ENCODE assay signal across 8 mouse cellular contexts in the genomic region with DNA sequence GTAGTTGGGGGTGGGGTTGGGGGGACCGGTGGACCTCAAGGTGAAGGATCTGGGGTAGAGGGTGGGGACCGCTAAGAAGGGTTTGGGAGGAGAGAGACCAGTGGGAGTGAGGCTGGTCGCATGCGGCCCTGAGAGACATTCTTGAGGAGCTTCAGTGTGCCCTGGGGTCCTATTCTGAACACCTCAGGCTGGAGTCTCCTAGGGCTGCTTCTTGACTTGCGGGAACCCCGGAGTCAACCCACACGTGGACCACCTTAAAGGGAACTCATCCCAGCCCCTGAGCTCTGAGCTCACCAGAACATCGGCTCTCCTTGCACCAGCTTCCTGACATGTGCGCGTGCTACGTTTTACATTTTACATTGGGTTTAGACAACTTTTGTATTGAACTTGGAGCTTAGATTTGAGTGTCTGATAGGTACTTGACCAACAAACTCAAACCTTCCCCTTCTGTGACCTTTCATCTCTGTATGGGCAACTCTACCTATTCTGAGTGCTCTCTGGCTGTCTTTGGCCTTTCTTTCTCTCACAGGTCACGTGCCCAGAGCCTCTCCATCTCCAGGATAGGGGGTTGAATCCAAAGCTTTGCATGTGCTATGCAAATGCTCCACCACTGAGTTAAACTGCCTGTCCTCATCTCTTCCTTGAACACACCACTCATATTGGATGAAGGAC. TPM values are rescaled to one million over a fixed set of nuclear protein-coding genes. Genes with fewer than 3 reads are reported as not detected.
A peak's percentile ranks its signal among the peaks of the same experiment; 100 is the strongest.
DNase-seq lines count a peak whose midpoint lies in the region; ATAC-seq and TF ChIP-seq lines count a peak whose summit lies in the region.

No protein-coding gene starts in this region.

- TF ChIP-seq CTCF in lung, embryonic 14.5 days (IDR thresholded peaks at IDR 0.05; ENCODE audit: low read depth): no peak

- peak; percentile 82 for ATAC-seq in lung, embryonic 14.5 days (ENCODE audit: insufficient read depth)
- ATAC-seq in embryonic facial prominence, embryonic 11.5 days (replicated peaks; ENCODE audit: insufficient number of reproducible peaks, low FRiP score, low TSS enrichment, low read depth): peak; percentile 83
- peak; percentile 77; the same call in 1 of the 2 replicates for ATAC-seq in intestine, embryonic 14.5 days (replicated peaks; ENCODE audit: low FRiP score, low TSS enrichment, low read depth)
- ATAC-seq in neural tube, embryonic 13.5 days (ENCODE audit: low read depth): no peak; the same call in 1 of the 2 replicates

- intact Hi-C loops in left cerebral cortex, postnatal 25 days (cut with DNase I): no loop called here

- H3K4me2 ChIP-seq in lung, embryonic 14.5 days: peak overlapping the region; percentile 79
- peak overlapping the region; percentile 62 for H3K4me2 ChIP-seq in embryonic facial prominence, embryonic 11.5 days (ENCODE audit: low read depth, low read length)
- peak overlapping the region; percentile 64 for H3K4me2 ChIP-seq in intestine, embryonic 14.5 days (ENCODE audit: low read length)
- peak overlapping the region; percentile 70 for H3K4me2 ChIP-seq in neural tube, embryonic 13.5 days

- H3K27me3 ChIP-seq in lung, embryonic 14.5 days (ENCODE audit: insufficient read depth, low read length): no peaks in the 10 kb centered on the region
- H3K27me3 ChIP-seq in embryonic facial prominence, embryonic 11.5 days (ENCODE audit: control insufficient read depth, insufficient read depth, low read length): no peaks in the 10 kb centered on the region
- no peaks in the 10 kb centered on the region for H3K27me3 ChIP-seq in intestine, embryonic 14.5 days (replicated peaks; ENCODE audit: control insufficient read depth, insufficient read depth, low read length)
- no peaks in the 10 kb centered on the region for H3K27me3 ChIP-seq in neural tube, embryonic 13.5 days

- peak overlapping the region; percentile 66 for H3K4me3 ChIP-seq in lung, embryonic 14.5 days (ENCODE audit: low read depth, low read length)
- H3K4me3 ChIP-seq in embryonic facial prominence, embryonic 11.5 days (ENCODE audit: low read depth, low read length): peak overlapping the region; percentile 66
- H3K4me3 ChIP-seq in intestine, embryonic 14.5 days (ENCODE audit: low read depth, low read length): peak overlapping the region; percentile 79
- peak overlapping the region; percentile 71 for H3K4me3 ChIP-seq in neural tube, embryonic 13.5 days

- peaks cover 8% of the 10 kb centered on the region; the same call in 1 of the 2 replicates for H3K36me3 ChIP-seq in lung, embryonic 14.5 days (ENCODE audit: insufficient read depth)
- peaks cover 7% of the 10 kb centered on the region for H3K36me3 ChIP-seq in embryonic facial prominence, embryonic 11.5 days (replicated peaks; ENCODE audit: control insufficient read depth, insufficient read depth, low read depth, low read length)
- H3K36me3 ChIP-seq in intestine, embryonic 14.5 days (ENCODE audit: control insufficient read depth, insufficient read depth, low read length): peaks cover 9% of the 10 kb centered on the region
- peaks cover 11% of the 10 kb centered on the region for H3K36me3 ChIP-seq in neural tube, embryonic 13.5 days

- DNase-seq in lung, embryonic 14.5 days: no peak
- DNase-seq in lung, postnatal 14 days: no peak
- DNase-seq in embryonic facial prominence, embryonic 11.5 days (ENCODE audit: low spot score): no peak
- DNase-seq in intestine, embryonic 14.5 days (ENCODE audit: low spot score): peak; percentile 56
- DNase-seq in left cerebral cortex, postnatal 25 days (ENCODE audit: low spot score in 2 of 2): no peak
- no peak for DNase-seq in adrenal gland, postnatal 36 days
- DNase-seq in gastrocnemius, adult 8-10 months (ENCODE audit: low spot score in 2 of 2): no peak

- H3K9me3 ChIP-seq in lung, embryonic 14.5 days (ENCODE audit: low read depth, low read length): no peaks in the 10 kb centered on the region
- H3K9me3 ChIP-seq in embryonic facial prominence, embryonic 11.5 days (replicated peaks; ENCODE audit: control insufficient read depth, low read length): no peaks in the 10 kb centered on the region; the same call in 1 of the 2 replicates
- no peaks in the 10 kb centered on the region; the same call in 1 of the 2 replicates for H3K9me3 ChIP-seq in intestine, embryonic 14.5 days (ENCODE audit: control insufficient read depth, low read length)
- no peaks in the 10 kb centered on the region for H3K9me3 ChIP-seq in neural tube, embryonic 13.5 days

- H3K9ac ChIP-seq in lung, embryonic 14.5 days: peak overlapping the region; percentile 66
- peak overlapping the region; percentile 76 for H3K9ac ChIP-seq in embryonic facial prominence, embryonic 11.5 days (replicated peaks; ENCODE audit: low read length)
- peak overlapping the region; percentile 74 for H3K9ac ChIP-seq in intestine, embryonic 14.5 days (ENCODE audit: low read length)
- H3K9ac ChIP-seq in neural tube, embryonic 13.5 days: peak overlapping the region; percentile 77

- 33% methylated on average over 12 of the region's 12 CpGs for WGBS in lung, embryonic 14.5 days
- WGBS in embryonic facial prominence, embryonic 11.5 days: 44% methylated on average over 12 of the region's 12 CpGs
- WGBS in intestine, embryonic 14.5 days: 32% methylated on average over 12 of the region's 12 CpGs
- 41% methylated on average over 12 of the region's 12 CpGs for WGBS in neural tube, embryonic 13.5 days

- peak overlapping the region; percentile 97 for H3K27ac ChIP-seq in lung, embryonic 14.5 days (ENCODE audit: low read depth)
- H3K27ac ChIP-seq in embryonic facial prominence, embryonic 11.5 days (replicated peaks; ENCODE audit: low read depth, low read length): no peak overlapping the region
- peak overlapping the region; percentile 97 for H3K27ac ChIP-seq in intestine, embryonic 14.5 days (ENCODE audit: low read depth)
- H3K27ac ChIP-seq in neural tube, embryonic 13.5 days (replicated peaks): peak overlapping the region; percentile 91

- peaks cover 12% of the 10 kb centered on the region for H3K4me1 ChIP-seq in lung, embryonic 14.5 days (ENCODE audit: insufficient read depth)
- no peaks in the 10 kb centered on the region for H3K4me1 ChIP-seq in embryonic facial prominence, embryonic 11.5 days (ENCODE audit: control insufficient read depth, insufficient read depth, low read length)
- peaks cover 13% of the 10 kb centered on the region for H3K4me1 ChIP-seq in intestine, embryonic 14.5 days (replicated peaks; ENCODE audit: control insufficient read depth, insufficient read depth, low read length)
- peaks cover 24% of the 10 kb centered on the region for H3K4me1 ChIP-seq in neural tube, embryonic 13.5 days (replicated peaks)

RNA-seq across cellular contexts. Expression of a gene that starts 0.7 kb away (rescaled TPM):
- polyA plus RNA-seq in lung, embryonic 14.5 days (2014; fragmentation: Nextera tagmentation; extraction: Ambion mirVana): 73.7 and 78.0 TPM in 2 replicates
- 101 and 108 TPM in 2 replicates for polyA plus RNA-seq in embryonic facial prominence, embryonic 11.5 days (2014; fragmentation: Nextera tagmentation; extraction: Ambion mirVana)
- 86.8 and 90.8 TPM in 2 replicates for polyA plus RNA-seq in intestine, embryonic 14.5 days (2014; fragmentation: Nextera tagmentation; extraction: Ambion mirVana)
- polyA plus RNA-seq in neural tube, embryonic 13.5 days (2015; fragmentation: Nextera tagmentation; extraction: Ambion mirVana): 94.7 and 95.4 TPM in 2 replicates
- 10 to 100 TPM; 18.7 to 21.7 TPM for total RNA-seq in left cerebral cortex, postnatal 25 days (2021)
- 10 to 100 TPM; 33.9 to 41.6 TPM for total RNA-seq in adrenal gland, postnatal 36 days (2021)
- 10 to 100 TPM; 13.9 to 19.7 (median 16.9) TPM for total RNA-seq in gastrocnemius, adult 8-10 months (2022)

RNA-seq across cellular contexts. Expression of a gene that starts 33.2 kb away (rescaled TPM):
- polyA plus RNA-seq in lung, embryonic 14.5 days (2014; fragmentation: Nextera tagmentation; extraction: Ambion mirVana): 13.3 and 15.9 TPM in 2 replicates
- 77.6 and 88.3 TPM in 2 replicates for polyA plus RNA-seq in embryonic facial prominence, embryonic 11.5 days (2014; fragmentation: Nextera tagmentation; extraction: Ambion mirVana)
- polyA plus RNA-seq in intestine, embryonic 14.5 days (2014; fragmentation: Nextera tagmentation; extraction: Ambion mirVana): 35.5 and 41.5 TPM in 2 replicates
- 644 and 732 TPM in 2 replicates for polyA plus RNA-seq in neural tube, embryonic 13.5 days (2015; fragmentation: Nextera tagmentation; extraction: Ambion mirVana)
- 100 to 1,000 TPM; 207 to 213 TPM for total RNA-seq in left cerebral cortex, postnatal 25 days (2021)
- 1 to 10 TPM; 1.4 to 2.2 TPM for total RNA-seq in adrenal gland, postnatal 36 days (2021)
- 1 to 10 TPM in 2 of 4 experiments, under 1 TPM in 2; 0.63 to 1.8 (median 1.3) TPM for total RNA-seq in gastrocnemius, adult 8-10 months (2022)
